Mouse (Mus musculus): Measurements from ENCODE around the gene Cnr2. TPM values are rescaled to one million over a fixed set of nuclear protein-coding genes. Genes with fewer than 3 reads are reported as not detected.

Cnr2 gene
- polyA plus RNA-seq, 1 experiment = not detected

DNA sequence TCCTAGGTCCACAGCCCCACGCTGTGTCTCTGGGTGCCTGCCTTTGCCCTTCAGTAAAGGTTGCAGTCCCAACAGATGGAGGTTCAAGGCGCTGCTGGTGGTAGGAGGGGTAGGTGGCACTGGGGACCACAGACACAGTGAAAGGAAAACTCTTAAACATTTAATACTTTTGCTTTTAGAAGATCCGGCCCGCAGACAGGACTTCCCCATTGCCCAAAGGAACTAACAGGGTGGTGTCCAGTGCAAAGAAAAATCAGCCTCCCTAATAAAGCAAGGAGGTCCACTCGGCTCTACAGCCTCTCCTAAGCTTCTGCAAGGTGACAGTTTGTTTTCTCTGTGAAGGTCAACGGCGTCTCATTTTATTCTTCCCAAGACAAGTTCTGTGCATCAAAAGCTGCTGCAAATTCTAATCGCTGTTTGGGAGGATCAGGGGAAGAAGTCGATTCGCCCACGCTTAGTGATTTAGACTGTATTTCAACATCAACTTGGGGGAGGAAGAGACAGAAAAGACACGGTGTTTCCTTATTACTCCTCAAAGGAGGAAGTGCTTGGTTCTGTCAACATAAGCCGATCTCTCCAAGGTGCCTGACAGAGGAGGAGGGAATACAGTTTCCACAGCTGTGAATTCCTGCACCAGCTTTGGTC lies 23.6 kb downstream of the Cnr2 start:
- TF ChIP-seq MYOD1 (IDR thresholded peaks at IDR 0.05; ENCODE audit: control insufficient read depth, insufficient read length, low read depth) (no peak), CEBPB (IDR thresholded peaks at IDR 0.05; ENCODE audit: low read depth) (no peak), MYOG (IDR thresholded peaks at IDR 0.05; ENCODE audit: control insufficient read depth, extremely low read depth, insufficient read length) (no peak), FOSL1 (IDR thresholded peaks at IDR 0.05; ENCODE audit: insufficient read depth, low read length, poor library complexity, severe bottlenecking) (no peak)

GRCm38 (mm10) chr4:135919280-135919639 lies 24.1 kb downstream of the Cnr2 start:
- Histone ChIP-seq H3K36me3 (ENCODE audit: control insufficient read depth, insufficient read depth) (peaks cover 4% of the 10 kb centered on the region), H3K27me3 (ENCODE audit: control insufficient read depth, insufficient read depth, insufficient read length) (peaks cover 17% of the 10 kb centered on the region), H3ac (ENCODE audit: control insufficient read depth, insufficient read length, low read depth) (no peak overlapping the region), H3K79me3 (ENCODE audit: low read depth) (no peaks in the 10 kb centered on the region), H3K79me2 (ENCODE audit: control insufficient read depth, insufficient read depth) (no peaks in the 10 kb centered on the region), H3K4me3 (ENCODE audit: insufficient read depth, poor library complexity, severe bottlenecking) (no peak overlapping the region)
- TF ChIP-seq MYOD1 (IDR thresholded peaks at IDR 0.05; ENCODE audit: control insufficient read depth, insufficient read length, low read depth) = no peak
- TF ChIP-seq FOSL1 (IDR thresholded peaks at IDR 0.05; ENCODE audit: insufficient read depth, low read length, poor library complexity, severe bottlenecking) = no peak
- TF ChIP-seq MYOG (IDR thresholded peaks at IDR 0.05; ENCODE audit: control insufficient read depth, extremely low read depth, insufficient read length) = no peak
- TF ChIP-seq CEBPB (IDR thresholded peaks at IDR 0.05; ENCODE audit: low read depth) = no peak
- TF ChIP-seq USF1 (IDR thresholded peaks at IDR 0.05; ENCODE audit: low read depth) = no peak
- TF ChIP-seq CTCF (IDR thresholded peaks at IDR 0.05; ENCODE audit: control insufficient read depth, insufficient read depth, insufficient read length) = no peak
- no peak for TF ChIP-seq MAX (IDR thresholded peaks at IDR 0.05)

More for the DNA sequence above, 23.6 kb downstream of the Cnr2 start:
- Histone ChIP-seq H3K27me3 (ENCODE audit: control insufficient read depth, insufficient read depth, insufficient read length) (peaks cover 17% of the 10 kb centered on the region), H3K36me3 (ENCODE audit: control insufficient read depth, insufficient read depth) (peaks cover 4% of the 10 kb centered on the region), H3ac (ENCODE audit: control insufficient read depth, insufficient read length, low read depth) (no peak overlapping the region), H3K4me3 (ENCODE audit: insufficient read depth, poor library complexity, severe bottlenecking) (no peak overlapping the region), H3K79me3 (ENCODE audit: low read depth) (no peaks in the 10 kb centered on the region), H3K79me2 (ENCODE audit: control insufficient read depth, insufficient read depth) (no peaks in the 10 kb centered on the region)

GRCm38 (mm10) chr4:135920304-135921241 lies 25.4 kb downstream of the Cnr2 start, which contains the start of gene Fuca1:
TSS of gene Fuca1 (plus strand) at chr4:135920735.
- no peaks in the 10 kb centered on the region for H3K79me3 ChIP-seq (ENCODE audit: low read depth)
- no peak for TF ChIP-seq FOSL1 (IDR thresholded peaks at IDR 0.05; ENCODE audit: insufficient read depth, low read length, poor library complexity, severe bottlenecking)
- TF ChIP-seq CEBPB (IDR thresholded peaks at IDR 0.05; ENCODE audit: low read depth) = peak; percentile 70
- TF ChIP-seq CTCF (IDR thresholded peaks at IDR 0.05; ENCODE audit: control insufficient read depth, insufficient read depth, insufficient read length) = peak; percentile 34
- H3K36me3 ChIP-seq (ENCODE audit: control insufficient read depth, insufficient read depth) = peaks cover 4% of the 10 kb centered on the region
- H3K4me3 ChIP-seq (ENCODE audit: insufficient read depth, poor library complexity, severe bottlenecking) = peak within 1 kb of the TSS; percentile 80
- H3K27me3 ChIP-seq (ENCODE audit: control insufficient read depth, insufficient read depth, insufficient read length) = peaks cover 17% of the 10 kb centered on the region
- H3ac ChIP-seq (ENCODE audit: control insufficient read depth, insufficient read length, low read depth) = peak within 1 kb of the TSS; percentile 90
- no peaks in the 10 kb centered on the region for H3K79me2 ChIP-seq (ENCODE audit: control insufficient read depth, insufficient read depth)

DNA sequence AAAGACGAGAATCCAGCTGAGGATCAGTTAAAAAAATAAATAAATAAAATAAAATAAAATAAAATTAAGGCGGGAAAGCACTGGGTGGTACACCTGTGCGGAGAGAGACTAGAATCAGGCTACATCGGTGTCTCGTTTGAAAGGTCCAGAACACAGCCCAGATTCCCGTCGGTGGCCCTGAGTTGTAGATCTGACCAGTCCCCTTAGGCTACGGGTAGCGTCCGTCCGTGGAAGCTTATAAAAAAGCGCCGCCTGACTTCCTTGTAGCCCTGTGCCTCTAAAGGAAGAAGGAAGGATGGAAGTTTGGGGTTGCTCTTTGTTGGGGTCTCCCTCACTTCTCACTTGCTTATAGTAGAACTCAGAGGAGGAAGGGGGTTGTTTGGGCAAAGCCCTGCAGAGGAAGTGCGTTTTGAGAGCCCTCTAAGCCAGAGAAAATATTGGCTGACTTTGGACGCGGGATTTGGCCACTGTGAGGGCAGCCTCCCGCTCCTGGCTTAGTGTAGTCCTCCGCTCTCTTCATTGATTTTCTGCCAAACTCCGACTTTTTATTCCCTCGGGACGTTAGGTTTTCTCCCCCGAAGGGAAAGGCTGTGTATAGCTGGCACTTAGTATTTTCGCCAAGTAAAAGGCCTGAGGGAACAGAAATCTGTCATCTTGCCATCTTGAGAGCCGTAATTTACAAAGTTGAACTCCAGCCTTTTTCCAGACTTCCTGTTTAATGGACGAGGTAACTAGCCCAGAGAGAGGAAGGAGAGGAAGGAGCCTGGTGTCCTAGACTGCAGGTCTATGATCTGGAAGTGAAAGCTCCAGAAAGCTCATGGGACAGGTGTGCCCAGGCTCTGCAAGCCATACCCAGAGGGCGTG lies 26.3 kb downstream of the Cnr2 start:
- H3K27me3 ChIP-seq (ENCODE audit: control insufficient read depth, insufficient read depth, insufficient read length) = peaks cover 15% of the 10 kb centered on the region
- TF ChIP-seq CEBPB (IDR thresholded peaks at IDR 0.05; ENCODE audit: low read depth) (no peak), USF1 (IDR thresholded peaks at IDR 0.05; ENCODE audit: low read depth) (no peak)
- peaks cover 4% of the 10 kb centered on the region for H3K36me3 ChIP-seq (ENCODE audit: control insufficient read depth, insufficient read depth)
- peak overlapping the region; percentile 80 for H3K4me3 ChIP-seq (ENCODE audit: insufficient read depth, poor library complexity, severe bottlenecking)
- no peaks in the 10 kb centered on the region for H3K79me2 ChIP-seq (ENCODE audit: control insufficient read depth, insufficient read depth)
- no peaks in the 10 kb centered on the region for H3K79me3 ChIP-seq (ENCODE audit: low read depth)
- peak overlapping the region; percentile 90 for H3ac ChIP-seq (ENCODE audit: control insufficient read depth, insufficient read length, low read depth)

DNA sequence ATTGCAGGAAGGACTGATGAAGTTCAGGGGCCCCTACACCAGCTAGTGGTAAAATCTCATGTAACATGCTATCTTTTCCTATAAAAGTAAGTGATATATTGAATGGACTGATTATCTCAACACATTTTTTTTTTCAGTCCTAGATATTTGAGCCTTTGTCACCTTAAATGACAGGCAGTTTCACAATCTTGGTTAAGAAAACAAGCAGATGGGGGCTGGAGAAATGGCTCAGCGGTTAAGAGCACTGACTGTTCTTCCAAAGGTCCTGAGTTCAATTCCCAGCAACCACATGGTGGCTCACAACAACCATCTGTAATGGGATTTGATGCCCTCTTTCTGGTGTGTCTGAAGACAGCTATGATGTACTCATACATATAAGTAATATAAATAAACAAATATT lies 27.0 kb downstream of the Cnr2 start:
- Histone ChIP-seq H3K36me3 (ENCODE audit: control insufficient read depth, insufficient read depth) (peaks cover 4% of the 10 kb centered on the region), H3K4me3 (ENCODE audit: insufficient read depth, poor library complexity, severe bottlenecking) (no peak overlapping the region)
- TF ChIP-seq CEBPB (IDR thresholded peaks at IDR 0.05; ENCODE audit: low read depth) (no peak), FOSL1 (IDR thresholded peaks at IDR 0.05; ENCODE audit: insufficient read depth, low read length, poor library complexity, severe bottlenecking) (no peak), MAX (IDR thresholded peaks at IDR 0.05) (no peak), CTCF (IDR thresholded peaks at IDR 0.05; ENCODE audit: control insufficient read depth, insufficient read depth, insufficient read length) (no peak)

More for the DNA sequence above, 27.0 kb downstream of the Cnr2 start:
- H3K79me3 ChIP-seq (ENCODE audit: low read depth) = no peaks in the 10 kb centered on the region
- no peak overlapping the region for H3ac ChIP-seq (ENCODE audit: control insufficient read depth, insufficient read length, low read depth)
- H3K27me3 ChIP-seq (ENCODE audit: control insufficient read depth, insufficient read depth, insufficient read length) = peaks cover 8% of the 10 kb centered on the region
- H3K79me2 ChIP-seq (ENCODE audit: control insufficient read depth, insufficient read depth) = no peaks in the 10 kb centered on the region

Data from C2C12 (cell line).